Mouse (Mus musculus) lung, postnatal 0 days (tissue): ENCODE data around the gene Shisa2. TPM values are rescaled to one million over a fixed set of nuclear protein-coding genes. Genes with fewer than 3 reads are reported as not detected.

Source experiments
- ATAC-seq: fragments of 200-750 bp; cut with Nextera tagmentation; 2 replicates; pipeline ENCODE4 v1.8.0; 2017; ENCODE audit warnings: moderate library complexity
- DNase-seq: peaks from one replicate; pipeline ENCODE4 v3.0.0-alpha.2; 2016; ENCODE audit warnings: low spot score
- H3K27ac ChIP-seq: fragments of 300-500 bp; sonication (generic); 2 replicates; pipeline ENCODE4 v1.5.1; 2014; ENCODE audit warnings: antibody characterized with exemption, mild to moderate bottlenecking, low read length, mixed read lengths
- H3K27me3 ChIP-seq: fragments of 300-500 bp; sonication (generic); replicated peaks from 2 replicates; pipeline ENCODE4 v1.6.1; 2014; ENCODE audit warnings: low read length, mixed read lengths; ENCODE audit not compliant: insufficient read depth
- H3K36me3 ChIP-seq: fragments of 300-500 bp; sonication (generic); 2 replicates; pipeline ENCODE4 v1.6.1; 2014; ENCODE audit warnings: low read length, mixed read lengths; ENCODE audit not compliant: insufficient read depth
- H3K4me1 ChIP-seq: fragments of 300-500 bp; sonication (generic); 2 replicates; pipeline ENCODE4 v1.6.1; 2014; ENCODE audit warnings: antibody characterized with exemption, low read depth, low read length, mixed read lengths; ENCODE audit not compliant: insufficient read depth
- H3K4me2 ChIP-seq: fragments of 300-500 bp; sonication (generic); replicated peaks from 2 replicates; pipeline ENCODE4 v1.6.1; 2014; ENCODE audit warnings: low read depth, mild to moderate bottlenecking, low read length, moderate library complexity, mixed read lengths
- H3K4me3 ChIP-seq: fragments of 300-500 bp; sonication (generic); 2 replicates; pipeline ENCODE4 v1.5.1; 2014; ENCODE audit warnings: low read depth, low read length
- H3K9ac ChIP-seq: fragments of 300-500 bp; sonication (generic); replicated peaks from 2 replicates; pipeline ENCODE4 v1.6.1; 2014; ENCODE audit warnings: low read depth, mild to moderate bottlenecking
- H3K9me3 ChIP-seq: fragments of 300-500 bp; sonication (generic); 2 replicates; pipeline ENCODE4 v1.6.1; 2016; ENCODE audit warnings: low read length, mixed read lengths
- CTCF ChIP-seq: IDR thresholded peaks from 2 replicates; pipeline ENCODE4 v1.5.1; 2016; ENCODE audit warnings: antibody characterized with exemption, mild to moderate bottlenecking
- EP300 ChIP-seq: IDR thresholded peaks from 2 replicates; pipeline ENCODE4 v1.6.1; 2016; ENCODE audit warnings: antibody characterized with exemption, mild to moderate bottlenecking, control low read depth
- WGBS: fragments of 180-500 bp; shearing (Covaris S2); extraction: QIAGEN DNeasy Blood & Tissue Kit; methylation state at CpG from one replicate; pipeline ENCODE4 v1.1.7; 2014; 5-methylcytosine and 5-hydroxymethylcytosine counted together
- polyA plus RNA-seq: library from polyadenylated mRNA; unstranded; fragments of >200 nt; fragmentation: Nextera tagmentation; extraction: Ambion mirVana; gene quantifications from 2 replicates; pipeline ENCODE4 v1.2.1, GENCODE M21; 2015

The Shisa2 gene
- polyA plus RNA-seq = 10.6 and 17.5 TPM in 2 replicates

GRCm38 (mm10) chr14:59625158-59625805, at the start of gene Shisa2:
TSS of gene Shisa2 (plus strand) at chr14:59625308.
- under 1% methylated on average over 50 of the region's 65 CpGs for WGBS
- no peaks in the 10 kb centered on the region for H3K27me3 ChIP-seq
- H3K9me3 ChIP-seq = no peaks in the 10 kb centered on the region
- H3K36me3 ChIP-seq = no peaks in the 10 kb centered on the region
- no peak within 1 kb of the TSS for H3K9ac ChIP-seq
- peak; percentile 84 for DNase-seq
- peak within 1 kb of the TSS; percentile 49 for H3K4me3 ChIP-seq
- no peaks in the 10 kb centered on the region for H3K4me1 ChIP-seq
- ATAC-seq = peak; percentile 86
- peak within 1 kb of the TSS; percentile 38; the same call in 1 of the 2 replicates for H3K27ac ChIP-seq
- peak within 1 kb of the TSS; percentile 90 for H3K4me2 ChIP-seq
- TF ChIP-seq EP300 (no peak), CTCF (peak; percentile 71)

DNA sequence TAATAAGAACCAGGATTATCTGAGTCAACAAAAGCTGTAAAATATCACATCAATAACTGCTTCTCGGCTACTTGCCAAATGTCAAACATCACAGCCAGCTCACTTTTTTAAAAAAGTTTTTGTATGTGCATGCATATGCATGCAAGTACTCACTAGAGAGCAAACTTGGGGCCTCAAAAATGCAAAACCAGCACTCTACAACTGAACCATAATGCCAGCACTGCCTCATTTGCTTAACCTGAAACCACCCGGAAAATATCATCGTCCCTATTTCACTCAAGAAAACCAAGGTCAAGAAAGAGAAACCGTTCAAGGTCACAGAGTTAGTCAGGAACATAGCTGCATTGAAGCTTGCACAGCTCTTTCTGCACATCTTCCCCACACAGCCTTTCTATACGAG, 48.7 kb upstream of the Shisa2 start:
- Histone ChIP-seq H3K4me3 (no peak overlapping the region), H3K27me3 (no peaks in the 10 kb centered on the region), H3K9ac (no peak overlapping the region), H3K4me2 (no peak overlapping the region), H3K27ac (no peak overlapping the region), H3K9me3 (no peaks in the 10 kb centered on the region), H3K36me3 (peaks cover 19% of the 10 kb centered on the region), H3K4me1 (no peaks in the 10 kb centered on the region)
- DNase-seq = no peak
- no peak for TF ChIP-seq EP300
- no peak for TF ChIP-seq CTCF
- WGBS = 86% methylated on average over 5 of the region's 5 CpGs
- ATAC-seq = no peak

GRCm38 (mm10) chr14:59590614-59591013, 34.5 kb upstream of the Shisa2 start:
- no peak for ATAC-seq
- Histone ChIP-seq H3K4me3 (no peak overlapping the region), H3K4me2 (no peak overlapping the region), H3K27ac (no peak overlapping the region), H3K9me3 (no peaks in the 10 kb centered on the region), H3K9ac (no peak overlapping the region), H3K36me3 (peaks cover 24% of the 10 kb centered on the region; the same call in 1 of the 2 replicates), H3K4me1 (no peaks in the 10 kb centered on the region), H3K27me3 (no peaks in the 10 kb centered on the region)
- DNase-seq = no peak
- WGBS = 65% methylated on average over 1 of the region's 1 CpGs
- TF ChIP-seq CTCF (peak; percentile 55), EP300 (no peak)

- Histone ChIP-seq H3K4me2 (no peak overlapping the region), H3K4me1 (peaks cover 4% of the 10 kb centered on the region; the same call in 1 of the 2 replicates), H3K27me3 (no peaks in the 10 kb centered on the region), H3K27ac (no peak overlapping the region), H3K9ac (no peak overlapping the region), H3K9me3 (no peaks in the 10 kb centered on the region), H3K36me3 (peaks cover 20% of the 10 kb centered on the region; the same call in 1 of the 2 replicates), H3K4me3 (no peak overlapping the region)
- TF ChIP-seq CTCF (no peak), EP300 (peak; percentile 22; the same call in 1 of the 2 replicates)
- peak; percentile 30; the same call in 1 of the 2 replicates for ATAC-seq
- DNase-seq = peak; percentile 37
- 71% methylated on average over 8 of the region's 8 CpGs for WGBS
Measured at GRCm38 (mm10) chr14:59591901-59592300, 33.2 kb upstream of the Shisa2 start.

- H3K9ac ChIP-seq = no peak overlapping the region
- TF ChIP-seq CTCF = no peak
- TF ChIP-seq EP300 = no peak
- H3K4me3 ChIP-seq = no peak overlapping the region
- H3K9me3 ChIP-seq = no peaks in the 10 kb centered on the region
- no peak overlapping the region for H3K4me2 ChIP-seq
- H3K36me3 ChIP-seq = peaks cover 20% of the 10 kb centered on the region; the same call in 1 of the 2 replicates
- H3K4me1 ChIP-seq = peaks cover 7% of the 10 kb centered on the region; the same call in 1 of the 2 replicates
- 99% methylated on average over 3 of the region's 3 CpGs for WGBS
- DNase-seq (no peak), ATAC-seq (no peak)
- H3K27me3 ChIP-seq = no peaks in the 10 kb centered on the region
- H3K27ac ChIP-seq = no peak overlapping the region
Measured at GRCm38 (mm10) chr14:59592593-59592992, 32.5 kb upstream of the Shisa2 start.

- TF ChIP-seq EP300 = no peak
- no peak for TF ChIP-seq CTCF
- ATAC-seq = no peak
Measured at GRCm38 (mm10) chr14:59594988-59595387, 30.1 kb upstream of the Shisa2 start.

More at GRCm38 (mm10) chr14:59594988-59595387, 30.1 kb upstream of the Shisa2 start:
- Histone ChIP-seq H3K9ac (no peak overlapping the region), H3K9me3 (no peaks in the 10 kb centered on the region), H3K4me3 (no peak overlapping the region), H3K4me2 (no peak overlapping the region), H3K36me3 (peaks cover 3% of the 10 kb centered on the region; the same call in 1 of the 2 replicates), H3K27ac (no peak overlapping the region), H3K4me1 (peaks cover 7% of the 10 kb centered on the region; the same call in 1 of the 2 replicates), H3K27me3 (no peaks in the 10 kb centered on the region)
- DNase-seq = no peak
- 89% methylated on average over 3 of the region's 3 CpGs for WGBS
